Mouse (Mus musculus): Measurements from ENCODE around the gene Tkfc. TPM values are rescaled to one million over a fixed set of nuclear protein-coding genes. Genes with fewer than 3 reads are reported as not detected.

The Tkfc gene
- 39.4 TPM for polyA plus RNA-seq (2021)

GRCm38 (mm10) chr19:10605293-10605900, at the start of gene Tkfc, which contains the start of gene Ddb1:
Tkfc (minus strand) TSS chr19:10605654.
Ddb1 (plus strand) TSS chr19:10605327.
- ATAC-seq (peak; percentile 75), DNase-seq (ENCODE audit: low read depth, low spot score) (peak; percentile 89)
- no peaks in the 10 kb centered on the region for H3K27me3 ChIP-seq
- POLR2A ChIA-PET = interaction anchor here (0.9 to 3.6 kb wide), 8 partner anchors 11 to 49 kb away, joined by 3 to 17 read pairs (median 6); partner anchors contain the start of genes Cyb561a3, Tmem138 and Tmem216
- in situ Hi-C loops (cut with MboI; ENCODE audit: low pct_unique_long_range_greater_than_20kb) = no loop called here
- peak; percentile 62 for TF ChIP-seq CTCF (IDR thresholded peaks at IDR 0.05)
- CTCF ChIA-PET = interaction anchor here (0.8 to 5.1 kb wide), 10 partner anchors 8 to 46 kb away, joined by 3 to 49 read pairs (median 3); partner anchors contain the start of genes Cyb561a3 and Tmem138

GRCm38 (mm10) chr19:10648156-10648555, 42.7 kb upstream of the Tkfc start:
- ChIA-PET CTCF (no interaction called here), POLR2A (no interaction called here)
- in situ Hi-C loops (cut with MboI; ENCODE audit: low pct_unique_long_range_greater_than_20kb) = no loop called here
- no peaks in the 10 kb centered on the region for H3K27me3 ChIP-seq
- DNase-seq (ENCODE audit: low read depth, low spot score) (no peak), ATAC-seq (no peak)
- no peak for TF ChIP-seq CTCF (IDR thresholded peaks at IDR 0.05)

DNA sequence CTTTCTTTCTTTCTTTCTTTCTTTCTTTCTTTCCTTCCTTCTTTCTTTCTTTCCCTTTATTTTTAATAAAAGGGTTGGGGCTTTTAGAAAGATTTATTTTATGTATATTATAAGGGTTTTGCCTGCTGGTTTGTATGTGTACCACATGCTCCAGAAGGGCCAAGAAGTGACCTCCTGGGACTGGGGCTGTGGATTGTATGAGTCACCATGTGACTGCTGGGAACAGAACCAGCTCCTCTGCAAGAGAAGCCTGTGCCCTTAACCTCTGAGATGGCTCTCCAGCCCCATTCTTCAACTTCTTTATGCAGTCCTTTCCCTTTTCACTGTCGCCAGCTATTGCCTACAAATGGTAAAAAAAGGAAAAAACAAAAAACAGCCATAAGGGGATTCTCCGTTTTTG, 40.2 kb upstream of the Tkfc start:
- ATAC-seq (no peak), DNase-seq (ENCODE audit: low read depth, low spot score) (no peak)
- TF ChIP-seq CTCF (IDR thresholded peaks at IDR 0.05) = no peak
- in situ Hi-C loops (cut with MboI; ENCODE audit: low pct_unique_long_range_greater_than_20kb) = no loop called here
- CTCF ChIA-PET = interaction anchor here (0.7 kb wide), 1 partner anchor 28 kb away, joined by 3 read pairs; no protein-coding TSS in a partner anchor
- POLR2A ChIA-PET = interaction anchor here (0.6 kb wide), 1 partner anchor 334 kb away, joined by 4 read pairs; no protein-coding TSS in a partner anchor
- no peaks in the 10 kb centered on the region for H3K27me3 ChIP-seq

- H3K27me3 ChIP-seq = no peaks in the 10 kb centered on the region
- DNase-seq (ENCODE audit: low read depth, low spot score) = no peak
- POLR2A ChIA-PET = interaction anchor here (1.1 kb wide), 1 partner anchor 10 kb away, joined by 4 read pairs; no protein-coding TSS in a partner anchor
- CTCF ChIA-PET = no interaction called here
- in situ Hi-C loops (cut with MboI; ENCODE audit: low pct_unique_long_range_greater_than_20kb) = no loop called here
- no peak for TF ChIP-seq CTCF (IDR thresholded peaks at IDR 0.05)
- ATAC-seq = no peak
These were observed 35.3 kb upstream of the Tkfc start for GRCm38 (mm10) chr19:10640589-10641378.

DNA sequence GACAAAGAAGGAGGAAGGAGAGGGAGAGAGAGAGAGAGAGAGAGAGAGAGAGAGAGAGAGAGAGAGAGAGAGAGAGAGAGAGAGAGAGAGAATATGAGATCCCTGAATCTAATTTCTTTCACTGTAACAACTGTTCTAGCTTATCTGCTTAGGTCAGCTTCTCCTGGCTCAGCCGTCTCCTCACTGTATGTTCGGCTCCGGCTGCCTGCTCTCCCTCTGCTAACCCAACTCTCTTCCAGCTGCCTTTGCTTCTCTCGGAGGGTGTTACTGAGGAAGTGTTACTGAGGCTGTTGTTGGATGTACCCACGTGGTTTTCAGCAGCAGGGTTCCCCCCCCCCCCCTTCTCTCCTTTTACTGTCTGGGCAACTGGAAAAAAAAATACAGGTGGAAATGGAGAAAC, 34.6 kb upstream of the Tkfc start:
- CTCF ChIA-PET = no interaction called here
- DNase-seq (ENCODE audit: low read depth, low spot score) = no peak
- ATAC-seq = no peak
- no peaks in the 10 kb centered on the region for H3K27me3 ChIP-seq
- POLR2A ChIA-PET = no interaction called here
- TF ChIP-seq CTCF (IDR thresholded peaks at IDR 0.05) = no peak
- in situ Hi-C loops (cut with MboI; ENCODE audit: low pct_unique_long_range_greater_than_20kb) = no loop called here

DNA sequence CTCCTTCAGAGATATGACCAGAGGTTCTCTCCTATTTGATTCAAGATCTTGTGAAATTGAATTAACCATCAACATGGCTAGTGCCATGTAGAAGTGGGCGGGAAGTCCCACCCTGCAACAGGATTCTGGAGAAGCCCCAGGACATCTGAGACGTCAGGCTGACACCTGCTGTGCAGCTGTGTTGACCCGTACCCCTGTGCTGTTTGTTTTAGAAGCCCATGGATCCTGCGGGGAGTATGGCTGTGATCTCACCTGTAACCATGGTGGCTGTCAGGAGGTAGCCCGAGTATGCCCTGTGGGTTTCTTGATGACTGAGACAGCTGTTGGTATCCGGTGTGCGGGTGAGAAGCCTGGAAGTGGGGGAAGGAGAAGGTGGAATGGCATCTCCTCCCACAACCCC, 32.4 kb upstream of the Tkfc start:
- TF ChIP-seq CTCF (IDR thresholded peaks at IDR 0.05) = no peak
- no peak for DNase-seq (ENCODE audit: low read depth, low spot score)
- in situ Hi-C loops (cut with MboI; ENCODE audit: low pct_unique_long_range_greater_than_20kb) = no loop called here
- H3K27me3 ChIP-seq = no peaks in the 10 kb centered on the region
- no peak for ATAC-seq
- CTCF ChIA-PET = no interaction called here
- POLR2A ChIA-PET = no interaction called here

DNA sequence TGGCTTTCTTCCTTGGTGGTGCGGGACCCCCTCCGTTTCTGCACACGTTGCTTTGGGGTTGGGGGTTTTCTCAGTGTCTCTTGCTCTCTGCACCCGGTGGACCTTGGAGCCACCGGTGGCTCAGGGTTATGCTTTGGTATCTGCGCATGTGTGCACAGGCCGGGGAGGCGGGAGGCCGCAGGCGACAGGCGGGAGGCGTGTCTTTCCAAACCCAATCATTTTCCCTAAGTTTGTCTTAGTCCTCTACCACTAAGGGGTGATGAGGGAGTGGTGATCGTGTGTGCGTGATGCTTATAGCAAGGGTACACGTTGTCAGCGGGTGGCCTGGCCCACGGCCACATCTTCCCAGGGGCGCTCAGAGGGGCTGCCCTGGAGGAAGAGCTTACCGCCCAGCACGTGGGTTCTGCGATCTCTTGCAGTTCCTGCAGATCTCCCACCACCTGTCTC, 29.4 kb upstream of the Tkfc start:
- no peak for DNase-seq (ENCODE audit: low read depth, low spot score)
- TF ChIP-seq CTCF (IDR thresholded peaks at IDR 0.05) = no peak
- in situ Hi-C loops (cut with MboI; ENCODE audit: low pct_unique_long_range_greater_than_20kb) = no loop called here
- ATAC-seq = no peak
- POLR2A ChIA-PET = interaction anchor here (0.5 kb wide), 1 partner anchor 30 kb away, joined by 4 read pairs; no protein-coding TSS in a partner anchor
- CTCF ChIA-PET = no interaction called here
- H3K27me3 ChIP-seq = no peaks in the 10 kb centered on the region

DNA sequence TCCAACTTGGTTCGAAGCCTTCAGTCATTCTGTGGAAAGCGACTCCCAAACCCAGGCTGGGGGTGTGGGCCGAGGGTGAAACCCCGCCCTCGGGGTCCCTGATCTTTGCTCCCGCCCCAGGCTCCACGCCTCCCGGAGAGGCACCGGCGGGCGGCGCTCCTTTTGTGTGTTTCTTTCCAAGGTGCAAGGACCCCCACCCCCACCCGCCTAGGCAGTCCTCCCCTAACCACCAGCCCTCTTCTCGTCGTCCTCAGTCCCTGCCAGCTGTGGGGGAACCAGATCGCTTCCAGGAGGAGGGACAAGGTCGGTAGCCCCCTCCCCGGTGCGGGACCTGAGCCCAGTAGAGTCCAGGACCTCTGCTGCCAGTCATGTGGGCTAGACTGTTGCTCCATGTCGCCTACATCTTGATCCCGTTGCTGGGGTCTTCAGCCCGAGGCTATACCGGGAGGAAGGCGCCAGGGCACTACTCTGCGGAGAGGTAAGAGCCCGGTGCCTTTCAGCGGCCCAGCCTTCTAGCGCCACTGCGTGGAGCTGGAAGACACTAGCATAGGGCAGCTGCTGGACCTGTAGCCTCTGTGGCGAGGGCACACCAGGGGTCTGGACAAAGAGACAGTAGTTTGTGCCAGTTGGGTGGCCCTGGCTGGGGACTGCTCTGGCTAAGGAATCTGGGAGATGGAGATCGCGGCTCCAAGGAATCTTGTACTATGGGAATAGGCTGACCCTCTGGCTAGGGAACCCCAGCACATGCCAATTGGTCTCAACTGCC, 28.8 kb upstream of the Tkfc start, which contains the start of gene Vwce:
Gene Vwce, plus strand, starts transcription at position 108 of the 766 bp plus-strand sequence.
- H3K27me3 ChIP-seq = no peaks in the 10 kb centered on the region
- ATAC-seq (no peak), DNase-seq (ENCODE audit: low read depth, low spot score) (no peak)
- in situ Hi-C loops (cut with MboI; ENCODE audit: low pct_unique_long_range_greater_than_20kb) = no loop called here
- TF ChIP-seq CTCF (IDR thresholded peaks at IDR 0.05) = no peak
- ChIA-PET CTCF (interaction anchor here (1.4 to 1.6 kb wide), 3 partner anchors 10 to 16 kb away, joined by 3 read pairs; no protein-coding TSS in a partner anchor), POLR2A (interaction anchor here (0.5 kb wide), 1 partner anchor 31 kb away, joined by 4 read pairs; no protein-coding TSS in a partner anchor)

GRCm38 (mm10) chr19:10608573-10609240, 3.3 kb upstream of the Tkfc start:
- CTCF ChIA-PET = interaction anchor here (0.9 to 1.1 kb wide), 3 partner anchors 12 to 100 kb away, joined by 3 to 4 read pairs (median 3); no protein-coding TSS in a partner anchor
- ATAC-seq (no peak), DNase-seq (ENCODE audit: low read depth, low spot score) (no peak)
- in situ Hi-C loops (cut with MboI; ENCODE audit: low pct_unique_long_range_greater_than_20kb) = no loop called here
- POLR2A ChIA-PET = interaction anchor here (0.6 to 1.2 kb wide), 3 partner anchors 8 to 435 kb away, joined by 3 to 4 read pairs (median 3); partner anchors contain the start of gene Tmem216
- no peak for TF ChIP-seq CTCF (IDR thresholded peaks at IDR 0.05)
- no peaks in the 10 kb centered on the region for H3K27me3 ChIP-seq
